Mouse (Mus musculus) frontal cortex, adult 2 months (tissue): ENCODE measurements around the gene Plcb4. TPM values are rescaled to one million over a fixed set of nuclear protein-coding genes. Genes with fewer than 3 reads are reported as not detected.
A peak's percentile ranks its signal among the peaks of the same experiment; 100 is the strongest.

Experiments used
- DNase-seq, 2 experiments: peaks; one replicate each; pipeline ENCODE4 v3.0.0; 2022; ENCODE audit warnings: low spot score in 1 of 2; ENCODE audit errors: extremely low spot score in 1 of 2
- polyA plus RNA-seq: library from polyadenylated mRNA; depleted of rRNA; stranded (reverse); fragments of >200 nt; gene quantifications from 2 replicates; pipeline ENCODE4 v1.2.3, GENCODE M21; 2012

The Plcb4 gene
- polyA plus RNA-seq, 1 experiment, result 48.5 TPM

DNA sequence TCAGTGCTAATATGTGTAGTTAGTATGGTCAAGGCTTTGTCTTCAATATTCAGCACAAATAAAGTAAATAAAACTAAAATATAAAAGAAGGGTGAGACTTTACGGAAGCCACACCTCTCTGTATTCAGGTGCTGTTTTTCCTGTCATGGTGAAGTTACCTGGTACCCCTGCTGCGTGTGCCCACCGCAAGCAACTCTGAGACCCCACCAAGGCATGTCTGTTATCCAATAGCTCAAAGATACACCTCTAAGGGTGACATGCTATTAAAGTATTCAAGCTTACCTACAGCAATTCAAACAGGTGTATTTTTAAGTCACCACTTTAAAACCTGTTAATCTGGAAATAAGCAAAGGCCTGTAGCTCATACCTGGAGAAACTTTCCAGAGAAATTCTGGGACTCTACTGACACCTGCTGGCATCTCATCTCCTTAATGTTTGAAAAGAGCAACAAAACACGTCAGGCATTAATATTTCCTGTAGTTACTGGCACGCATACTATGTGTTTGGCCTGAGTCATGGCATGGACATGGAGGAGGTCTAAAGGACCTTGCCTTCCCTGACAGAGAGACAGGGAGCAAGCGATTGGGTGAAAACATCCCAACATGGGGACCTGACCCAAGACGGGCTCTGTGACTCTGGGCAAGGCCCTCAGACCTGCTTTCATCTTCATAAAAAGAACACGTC lies 268.0 kb downstream of the Plcb4 start:
- DNase-seq, result peak in 1 of 2 experiments; percentile 77

DNA sequence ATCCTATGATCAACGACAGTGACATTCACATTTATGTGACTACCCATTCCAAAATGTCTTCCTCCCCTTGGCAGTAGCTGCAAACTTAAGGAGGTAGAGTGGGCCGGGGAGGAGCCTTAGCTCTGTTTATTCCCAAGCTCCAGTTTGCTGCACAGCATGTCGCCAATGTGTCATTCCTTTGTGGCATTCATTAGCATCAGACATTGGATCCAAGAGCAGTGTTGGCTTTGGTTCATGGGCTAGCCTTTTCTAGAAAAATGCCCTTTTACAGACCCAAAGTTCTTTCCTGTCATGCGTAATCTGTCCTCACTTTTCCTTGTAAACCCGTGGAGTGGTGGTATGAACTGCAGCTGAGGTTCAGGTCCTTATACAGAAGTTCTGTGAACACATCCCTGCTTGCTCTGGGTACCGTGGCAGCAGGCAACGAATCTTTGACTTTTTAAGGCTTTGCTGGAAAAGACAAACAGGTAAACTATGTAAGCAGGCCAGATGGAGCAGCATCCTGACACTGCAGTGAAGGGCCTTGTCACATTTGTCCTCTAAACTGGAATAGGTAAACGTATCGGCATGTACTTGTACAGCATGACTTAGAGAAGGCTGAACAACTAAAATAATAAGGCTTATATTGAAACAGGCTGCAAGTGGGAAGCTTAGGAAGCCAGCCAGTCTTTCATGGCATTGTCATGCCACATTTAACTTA lies 270.4 kb downstream of the Plcb4 start:
- DNase-seq, result no peak

DNA sequence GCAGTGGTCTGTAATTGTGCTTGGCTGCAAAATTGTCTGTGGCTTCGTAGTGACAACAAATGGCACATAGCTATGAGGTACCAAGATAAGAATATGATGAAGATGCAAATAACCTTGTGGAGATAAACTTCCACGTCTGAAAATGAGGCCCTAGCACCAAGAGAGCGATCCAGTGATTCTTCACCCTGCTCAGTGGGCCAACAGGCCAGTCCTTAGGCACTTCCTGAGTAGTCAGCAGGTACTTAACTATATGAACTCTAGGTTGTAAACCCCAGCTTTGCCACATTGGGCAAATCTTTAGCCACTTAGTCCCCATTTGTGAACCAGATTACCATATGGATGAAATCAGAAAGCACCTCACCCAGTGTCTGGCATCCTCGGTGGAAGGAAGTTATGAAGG lies 271.9 kb downstream of the Plcb4 start:
- no peak for DNase-seq

DNA sequence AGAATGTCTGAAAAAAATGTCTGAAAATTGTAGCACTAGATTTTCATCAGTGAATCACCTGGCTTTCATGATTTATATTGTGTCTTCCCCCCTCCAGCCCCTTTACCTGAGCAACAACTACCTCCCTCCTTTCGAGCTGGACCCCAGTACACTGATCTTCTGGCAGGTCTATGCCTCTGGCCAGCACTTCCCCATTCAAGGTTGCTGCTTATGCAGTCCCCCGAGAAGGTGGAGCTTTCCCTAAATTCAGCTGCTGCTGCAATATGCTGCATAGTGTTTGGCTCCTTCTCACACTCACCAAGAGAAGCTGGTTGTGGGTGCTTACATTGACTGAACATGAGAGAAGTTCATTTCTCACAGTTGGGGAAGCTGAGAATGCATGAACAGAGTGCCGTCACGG lies 273.8 kb downstream of the Plcb4 start:
- no peak for DNase-seq

DNA sequence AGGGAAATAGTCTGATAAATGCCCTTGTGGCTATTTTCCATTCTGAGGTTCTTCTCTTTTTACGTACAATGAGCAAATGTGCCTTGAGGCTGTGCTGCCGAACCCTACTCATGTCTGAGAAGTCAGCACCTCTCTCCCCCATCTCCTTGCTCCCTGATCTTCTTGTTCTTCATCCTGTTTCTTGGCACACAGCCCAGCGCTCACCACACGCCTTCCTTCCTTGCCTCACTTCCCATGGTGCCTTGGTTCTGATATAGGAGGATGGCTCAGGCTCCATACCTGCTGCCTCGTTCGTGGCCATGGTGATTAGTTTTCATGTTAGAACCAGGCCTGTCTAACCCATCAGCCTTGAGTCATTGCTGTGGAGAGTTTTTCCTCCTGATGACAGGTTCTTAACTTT lies 277.6 kb downstream of the Plcb4 start:
- DNase-seq, result no peak

DNA sequence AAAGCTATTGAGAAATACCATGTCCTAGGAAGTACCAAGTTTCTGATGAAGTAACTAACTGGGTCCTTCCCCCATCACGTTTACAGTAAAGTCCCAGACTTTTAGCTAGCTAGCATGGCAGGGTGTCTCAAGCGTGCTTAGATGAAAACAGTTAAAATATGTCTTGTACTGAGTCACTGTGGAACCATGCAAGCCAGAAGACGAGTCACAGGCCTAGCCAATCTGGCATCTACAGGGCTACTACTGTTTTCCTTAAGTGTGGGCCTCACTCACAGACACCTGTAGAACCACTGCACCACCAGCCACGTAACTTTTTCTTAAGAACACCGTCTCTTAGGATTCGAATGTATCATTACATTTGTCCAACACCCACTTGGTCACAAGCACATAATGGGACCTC lies 278.8 kb downstream of the Plcb4 start:
- no peak for DNase-seq

DNA sequence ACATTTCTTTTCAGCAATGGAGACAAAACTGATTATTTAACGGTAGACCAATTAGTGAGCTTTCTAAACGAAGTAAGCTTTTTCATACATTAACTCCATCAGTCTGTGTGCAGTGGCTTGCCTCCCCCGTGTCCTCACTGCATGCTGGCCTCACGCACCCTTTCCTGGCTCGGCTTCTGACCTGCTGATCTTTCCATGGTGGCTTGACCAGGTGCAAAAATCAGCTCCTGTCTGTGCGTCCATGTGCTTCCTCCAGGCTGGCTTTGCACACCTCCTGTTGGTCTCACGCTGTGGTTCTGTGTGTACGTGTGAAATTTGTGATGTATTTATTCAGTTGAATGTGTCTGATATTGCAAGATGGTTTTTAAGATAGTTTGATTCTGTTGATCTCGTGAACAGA lies 281.1 kb downstream of the Plcb4 start:
- DNase-seq, result no peak

DNA sequence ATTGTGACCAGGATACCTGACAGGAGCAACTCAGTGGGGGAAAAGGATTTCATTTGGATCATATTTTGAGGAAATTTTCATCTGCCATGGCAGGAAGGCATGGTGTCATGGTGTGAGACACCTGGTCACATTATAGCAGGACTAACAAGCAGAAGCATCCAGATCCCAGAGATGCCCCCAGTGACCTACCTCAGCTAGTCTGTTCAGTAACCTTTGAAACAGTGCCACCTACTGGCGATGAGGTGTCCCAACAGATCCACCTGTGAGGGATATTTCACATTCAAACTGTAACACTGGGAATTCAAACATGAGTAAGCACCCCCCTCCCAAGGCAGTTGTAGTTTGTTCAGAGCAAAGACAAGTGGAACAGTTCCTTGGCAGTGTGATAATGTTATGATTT lies 289.0 kb downstream of the Plcb4 start:
- no peak for DNase-seq

DNA sequence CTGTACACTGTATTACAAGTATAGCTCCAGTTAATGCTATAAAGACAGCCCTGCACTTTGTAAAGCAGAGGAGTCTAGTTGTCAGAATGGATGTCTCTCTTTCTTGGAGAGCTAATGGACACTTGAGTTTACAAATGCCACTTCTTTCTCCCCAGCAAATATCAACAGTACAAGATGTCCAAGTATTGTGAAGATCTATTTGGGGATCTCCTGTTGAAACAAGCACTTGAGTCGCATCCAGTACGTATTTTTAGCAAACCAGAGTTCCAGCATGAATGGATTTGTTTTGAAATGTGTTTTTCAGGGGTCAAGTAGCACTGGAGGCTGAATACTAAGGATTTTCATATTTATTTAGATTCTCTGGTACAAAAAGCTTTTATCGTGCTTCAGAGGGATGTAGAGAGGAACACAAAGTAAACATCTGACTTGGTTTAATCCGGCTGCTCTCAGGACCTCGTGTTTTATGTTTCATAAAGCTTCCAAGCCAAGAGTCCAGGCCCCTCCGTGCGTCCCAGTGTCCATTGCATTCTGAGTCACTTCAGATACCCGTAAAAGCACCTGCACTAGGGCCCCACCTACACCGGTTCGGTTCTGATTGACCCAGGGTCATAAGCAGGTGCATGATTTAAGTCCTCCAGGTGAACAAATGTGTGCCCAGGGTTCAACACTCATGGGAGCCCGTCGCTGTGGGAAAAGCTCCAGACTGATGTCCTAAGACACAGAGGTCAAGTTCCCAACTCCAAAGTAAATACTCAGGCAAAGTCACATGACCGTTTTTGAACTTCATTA lies 296.1 kb downstream of the Plcb4 start:
- no peak for DNase-seq

DNA sequence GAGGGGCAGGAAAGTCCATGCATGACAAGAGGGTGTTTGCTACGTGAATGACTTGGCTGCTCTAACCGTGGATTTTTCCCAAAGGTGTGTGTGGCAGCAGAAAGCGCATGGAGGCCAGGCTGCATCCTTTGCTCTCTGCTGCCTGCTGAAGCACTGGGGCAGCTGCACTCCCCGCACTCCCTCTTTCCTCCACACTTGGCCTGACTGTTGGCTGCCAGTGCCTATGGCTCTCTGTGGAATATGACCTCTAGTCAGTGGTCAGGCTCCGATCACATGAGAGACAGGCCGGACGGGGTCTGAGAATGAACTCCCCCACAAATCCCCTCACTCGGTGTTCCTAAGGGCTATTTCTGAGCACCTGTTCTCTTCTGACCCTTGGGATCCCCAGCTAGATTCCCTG lies 297.0 kb downstream of the Plcb4 start:
- DNase-seq, result no peak

DNA sequence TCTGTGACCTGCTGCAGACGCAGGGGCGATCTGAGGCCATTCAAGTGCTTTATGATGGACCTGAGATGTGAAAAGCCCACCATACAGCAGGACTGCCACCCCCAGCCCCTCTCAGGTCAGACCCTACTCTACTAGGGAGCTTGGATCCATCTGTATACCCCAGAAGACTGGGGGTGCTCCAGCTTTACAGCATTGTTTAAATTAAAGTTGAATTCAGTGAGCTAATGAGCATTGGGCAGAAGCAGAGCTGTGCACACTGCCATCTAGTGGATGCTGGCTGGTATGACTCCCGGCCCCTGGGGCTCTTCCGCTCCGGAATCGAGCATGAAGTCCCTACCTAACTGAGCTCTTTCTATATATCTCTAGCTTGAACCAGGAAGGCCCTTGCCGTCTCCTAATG lies 298.9 kb downstream of the Plcb4 start:
- DNase-seq, result peak in 1 of 2 experiments; percentile 83

DNA sequence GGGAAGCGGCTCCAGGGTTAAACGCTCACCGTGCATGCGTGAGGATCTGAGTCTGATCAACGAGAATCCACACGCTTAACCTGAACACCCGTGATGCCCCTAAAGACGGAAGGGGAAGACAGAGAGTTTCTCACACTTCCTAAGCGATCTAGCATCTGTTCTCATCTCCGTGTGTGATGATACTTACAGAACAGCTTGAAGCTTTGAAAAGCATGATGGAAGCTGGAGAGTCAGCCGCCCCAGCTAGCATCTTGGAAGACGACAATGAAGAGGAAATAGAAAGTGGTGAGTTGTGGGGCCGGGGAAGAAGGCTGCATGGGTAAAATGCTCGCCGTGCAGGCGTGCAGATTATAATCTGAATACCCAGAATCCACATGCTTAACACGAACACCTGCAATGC lies 299.6 kb downstream of the Plcb4 start:
- peak in 1 of 2 experiments; percentile 35 for DNase-seq

DNA sequence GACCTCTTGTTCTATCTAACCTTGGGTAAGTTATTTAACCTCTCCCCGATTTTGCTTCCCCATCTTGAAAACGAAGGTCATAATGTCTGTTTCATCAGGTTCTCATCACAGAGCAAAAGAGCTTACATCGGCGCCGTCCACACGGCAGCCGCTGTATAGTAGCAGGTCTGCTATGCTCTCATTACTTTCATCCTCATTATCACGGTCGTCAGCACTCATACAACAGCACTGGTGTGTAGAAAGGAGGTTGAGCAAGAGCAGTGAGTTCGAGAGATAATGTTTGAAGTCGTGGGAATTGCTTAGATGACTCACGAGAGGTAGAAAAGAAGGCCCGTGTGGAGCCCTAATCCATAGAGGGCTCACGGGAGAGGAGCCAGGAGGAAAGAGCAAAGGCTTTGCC lies 304.3 kb downstream of the Plcb4 start:
- DNase-seq, result no peak

DNA sequence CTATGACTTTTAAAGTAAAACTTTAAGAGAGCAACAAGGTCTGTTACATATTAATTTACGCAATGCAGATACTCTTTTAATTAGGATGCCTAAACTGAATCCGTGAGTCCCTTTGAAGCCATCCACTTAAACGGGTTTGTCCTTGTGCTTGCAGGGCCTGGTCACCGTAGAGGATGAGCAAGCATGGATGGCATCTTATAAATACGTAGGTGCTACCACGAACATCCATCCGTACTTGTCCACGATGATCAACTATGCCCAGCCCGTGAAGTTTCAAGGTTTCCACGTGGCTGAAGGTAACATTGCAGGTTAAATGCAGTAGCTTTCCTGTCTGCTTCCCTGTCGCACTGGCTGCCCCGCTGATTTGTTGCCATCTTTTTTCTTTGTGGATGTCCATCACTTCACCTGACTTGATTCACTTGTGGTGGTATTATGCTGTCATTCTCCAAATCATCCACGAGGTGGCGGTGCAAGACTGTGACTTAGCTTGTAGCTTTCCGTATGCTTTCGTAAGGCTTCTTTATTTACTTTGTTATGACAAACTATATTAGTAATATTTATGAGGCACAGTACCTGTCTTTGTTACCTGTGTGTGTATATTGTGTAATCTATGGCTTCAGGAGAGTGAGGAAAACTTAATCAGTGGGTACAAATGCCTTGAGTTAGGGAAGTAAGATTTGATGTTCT lies 308.2 kb downstream of the Plcb4 start:
- DNase-seq, result peak in 1 of 2 experiments; percentile 79

DNA sequence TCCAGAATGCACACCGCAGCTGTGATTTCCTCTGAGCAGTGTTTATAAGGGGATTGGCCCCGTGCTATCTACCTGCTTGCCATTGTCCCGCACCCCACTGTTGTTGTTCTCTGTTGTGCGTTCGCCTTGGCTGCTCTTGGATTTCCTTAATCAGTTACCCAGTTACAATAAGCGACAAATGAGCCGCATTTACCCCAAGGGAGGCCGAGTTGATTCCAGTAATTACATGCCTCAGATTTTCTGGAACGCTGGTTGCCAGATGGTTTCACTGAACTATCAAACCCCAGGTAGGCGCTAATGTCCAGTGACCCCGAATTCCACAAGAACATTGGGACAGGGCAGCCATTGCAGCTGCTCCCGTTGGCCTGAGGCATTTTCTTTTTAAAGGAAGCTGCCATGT lies 309.3 kb downstream of the Plcb4 start:
- no peak for DNase-seq

DNA sequence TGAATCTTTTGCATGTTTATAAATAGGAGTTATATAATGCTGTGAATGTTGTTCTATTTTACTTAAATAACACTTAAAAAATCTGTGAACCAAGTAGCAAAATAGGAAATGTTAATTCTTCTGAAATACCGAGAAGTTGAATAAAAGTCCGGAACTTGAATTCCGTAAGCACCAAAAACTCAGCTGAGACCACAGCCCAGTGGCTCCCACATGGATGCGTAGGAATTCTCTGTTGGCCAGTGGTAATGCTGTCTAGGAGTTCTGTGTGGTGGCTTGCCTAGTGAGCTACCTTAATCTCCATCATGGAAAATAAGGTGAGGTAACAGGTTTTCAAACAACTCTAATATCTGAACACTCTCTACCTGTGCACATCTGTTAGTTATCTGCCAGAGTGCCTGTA lies 312.1 kb downstream of the Plcb4 start:
- peak in 1 of 2 experiments; percentile 47 for DNase-seq

DNA sequence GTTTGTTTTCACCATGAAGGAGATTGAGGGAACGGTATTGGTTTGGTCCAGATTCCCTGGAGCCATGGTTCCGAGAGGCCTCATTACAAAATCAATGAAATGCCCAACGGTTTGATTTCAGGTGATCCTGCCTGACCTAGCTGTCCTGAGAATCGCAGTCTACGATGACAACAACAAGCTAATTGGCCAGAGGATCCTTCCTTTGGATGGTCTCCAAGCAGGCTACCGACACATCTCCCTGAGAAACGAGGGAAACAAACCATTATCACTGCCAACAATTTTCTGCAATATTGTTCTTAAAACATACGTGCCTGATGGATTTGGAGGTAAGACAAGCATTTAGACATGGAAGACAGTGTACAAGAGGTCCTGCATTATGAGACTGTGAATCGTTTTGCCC lies 317.2 kb downstream of the Plcb4 start:
- no peak for DNase-seq

DNA sequence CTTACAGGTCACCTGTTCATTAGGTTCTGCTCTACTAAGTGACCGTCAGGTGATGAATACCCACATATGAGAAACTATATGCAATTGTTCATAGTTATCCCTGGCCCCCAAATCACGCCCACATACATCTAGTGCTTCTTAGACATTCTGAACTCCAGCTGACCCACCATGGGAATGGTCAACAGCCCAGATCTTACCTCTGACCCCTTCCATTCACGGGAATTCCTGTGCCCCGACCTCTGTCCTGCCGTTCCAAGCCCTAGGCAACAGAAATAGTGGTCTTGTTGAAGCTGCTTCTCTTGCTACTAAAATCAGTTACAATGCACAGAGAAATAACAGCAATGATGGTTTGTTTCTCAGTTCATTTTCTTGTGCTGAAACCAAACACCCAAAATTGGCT lies 320.0 kb downstream of the Plcb4 start:
- DNase-seq, result no peak

DNA sequence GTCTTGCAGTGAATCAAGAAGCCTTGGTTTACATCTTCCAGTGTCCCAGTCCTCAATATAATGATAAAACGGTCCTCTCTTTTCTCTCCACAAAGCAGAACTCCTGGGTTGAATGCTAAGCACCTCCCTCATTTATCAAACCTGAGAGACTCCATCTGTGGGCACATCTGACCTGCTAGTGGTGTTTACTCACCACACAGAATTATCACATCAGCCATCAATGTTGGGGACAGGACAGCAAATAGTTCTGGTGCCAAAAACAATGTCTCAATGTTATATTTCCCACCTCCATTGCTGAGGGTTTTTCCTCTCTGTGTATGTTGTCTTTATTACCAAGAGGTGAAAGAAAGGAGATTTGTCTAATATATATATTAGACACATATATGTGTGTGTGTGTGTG lies 321.6 kb downstream of the Plcb4 start:
- DNase-seq, result no peak

DNA sequence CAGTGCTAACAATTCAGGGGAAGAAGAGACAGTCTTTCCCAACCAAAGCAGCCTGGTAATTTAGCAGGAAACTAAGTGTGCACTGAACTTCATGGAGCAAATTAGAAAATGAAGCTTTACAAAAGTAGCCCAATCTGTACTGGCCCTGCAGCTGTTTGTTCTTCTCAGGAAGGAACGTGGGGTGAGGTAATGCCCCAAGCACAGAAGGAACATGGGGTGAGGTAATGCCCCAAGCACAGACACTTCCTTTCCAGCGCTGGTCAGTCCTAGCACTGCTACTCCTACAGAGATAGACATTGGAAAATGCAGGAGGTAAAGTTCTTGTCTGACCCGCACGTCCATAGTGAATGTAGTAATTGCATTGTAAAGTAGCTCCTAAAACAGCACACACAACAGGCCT lies 325.2 kb downstream of the Plcb4 start:
- DNase-seq, result no peak
